Mouse (Mus musculus) frontal cortex, postnatal 10 days (tissue): Measurements from ENCODE around the gene Snapc3.
"Not testable (repeated sequence)": the region's sequence is repeated elsewhere in the genome, so short reads cannot be mapped to it uniquely, and the experiment has no call there.

ENCODE experiments used
- DNase-seq, 2 experiments: peaks; one replicate each; pipeline ENCODE4 v3.0.0; 2022; ENCODE audit warnings: low spot score in 2 of 2, mixed read lengths in 1 of 2

Snapc3 gene

DNA sequence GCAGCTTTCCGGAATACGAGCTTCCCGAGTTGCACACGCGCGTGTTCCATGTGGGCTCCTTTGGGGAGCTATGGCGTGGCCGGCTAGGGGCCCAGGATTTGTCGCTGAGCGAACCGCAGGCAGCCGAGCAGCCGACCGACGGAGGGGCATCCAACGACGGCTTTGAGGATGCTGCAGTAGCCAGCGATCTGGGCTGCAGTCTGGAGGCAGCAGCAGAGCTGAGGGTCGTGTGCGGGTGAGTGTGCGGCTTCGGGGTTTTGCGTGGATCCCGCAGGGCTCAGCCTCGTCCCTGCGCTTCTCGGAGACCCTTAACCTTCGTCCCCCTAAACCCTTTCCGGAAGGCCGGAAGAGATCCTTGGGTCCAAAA is 279 bp downstream of the Snapc3 start:
- DNase-seq: no peak

DNA sequence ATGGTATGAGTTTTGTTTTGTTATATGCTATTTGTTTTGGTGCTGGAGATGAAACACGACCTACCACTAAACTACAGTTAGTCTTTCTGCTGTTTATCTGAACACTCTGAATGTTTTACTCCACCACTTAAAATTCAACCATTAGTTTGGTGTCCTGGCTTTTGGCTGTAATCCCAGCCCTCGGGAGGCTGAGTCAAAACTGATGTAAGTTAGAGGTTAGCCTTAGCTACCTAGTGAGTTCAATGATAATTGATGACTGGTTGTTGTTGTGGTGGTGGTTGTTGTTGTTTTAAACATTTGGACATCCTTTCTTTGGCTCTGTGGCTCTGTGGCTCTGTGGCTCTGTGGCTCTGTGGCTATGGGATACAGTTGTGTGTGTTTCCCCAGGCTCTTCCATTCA is 1.3 kb downstream of the Snapc3 start:
- DNase-seq: no peak

DNA sequence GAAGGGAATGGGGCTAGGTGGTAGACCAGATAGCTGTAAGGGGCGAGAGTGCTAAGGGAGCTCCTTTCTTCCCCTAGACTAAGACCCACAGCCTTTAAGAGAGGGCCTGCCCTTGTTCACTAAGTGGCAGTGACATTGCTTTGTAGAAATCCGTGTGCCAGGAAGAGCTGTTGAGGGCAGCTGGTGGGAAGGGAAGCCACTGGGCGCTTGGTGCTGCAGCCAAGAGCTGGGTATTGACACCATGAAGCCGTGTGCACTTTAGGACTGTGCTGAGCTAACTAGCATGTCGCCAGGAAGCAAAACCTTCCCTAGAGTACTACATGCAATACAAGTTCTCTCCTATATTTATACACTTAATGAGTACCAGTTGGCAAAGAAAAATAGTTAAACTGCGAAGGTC is 6.1 kb downstream of the Snapc3 start:
- no peak for DNase-seq

DNA sequence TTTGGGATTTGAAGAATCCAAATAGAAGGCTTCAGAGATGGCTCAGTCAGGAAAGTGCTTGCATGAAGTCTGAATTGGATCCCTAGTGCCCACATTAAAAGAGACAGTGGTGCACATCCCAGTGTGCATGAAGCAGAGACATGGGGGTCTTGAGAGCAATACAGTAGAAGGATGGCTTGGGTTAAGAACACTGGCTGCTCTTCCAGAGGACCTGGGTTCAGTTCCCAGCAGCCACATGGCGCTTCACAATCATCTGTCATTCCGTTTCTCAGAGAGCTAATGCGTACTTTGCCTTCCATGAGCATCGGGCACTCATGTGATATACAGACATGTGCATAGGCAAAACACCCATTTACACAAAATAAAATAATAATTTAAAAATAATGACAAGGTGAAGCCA is 7.6 kb downstream of the Snapc3 start:
- DNase-seq: no peak

DNA sequence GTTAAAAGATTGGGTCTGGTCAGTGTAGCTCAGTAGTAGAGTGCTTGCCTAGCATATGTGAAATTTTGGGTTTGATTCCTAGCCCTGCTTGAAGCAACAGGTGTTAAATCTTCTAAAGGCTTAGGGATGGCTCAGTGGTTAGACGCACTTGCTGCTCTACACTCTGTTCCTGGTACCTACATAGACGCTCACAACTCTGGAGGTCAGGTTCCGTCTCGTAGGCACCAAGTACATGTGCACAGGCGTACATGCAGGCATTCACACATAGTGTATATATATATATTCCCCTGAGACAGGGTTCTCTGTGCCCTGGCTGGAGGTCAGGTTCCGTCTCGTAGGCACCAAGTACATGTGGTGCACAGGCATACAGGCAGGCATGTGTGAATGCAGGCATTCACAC is 9.6 kb downstream of the Snapc3 start:
- no peak for DNase-seq

DNA sequence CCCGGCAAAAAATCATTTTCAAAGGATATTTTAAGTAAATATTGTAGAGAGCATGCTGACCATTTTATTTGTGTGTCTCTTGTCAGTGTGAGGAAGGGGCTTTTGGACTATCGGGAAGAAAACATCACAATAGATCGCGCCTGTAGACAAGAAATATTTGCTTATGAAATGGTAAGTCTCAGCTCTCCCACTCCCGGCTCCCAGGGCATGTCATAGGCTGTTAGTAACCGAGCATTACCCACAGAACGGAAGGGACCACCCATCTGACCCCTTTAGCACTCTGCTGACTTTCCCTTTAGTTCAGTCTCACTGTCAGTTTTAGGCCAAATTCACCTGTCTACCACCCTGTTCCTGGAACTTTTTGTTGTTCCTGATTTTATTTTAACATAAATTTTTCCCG is 10.2 kb downstream of the Snapc3 start:
- no peak for DNase-seq

DNA sequence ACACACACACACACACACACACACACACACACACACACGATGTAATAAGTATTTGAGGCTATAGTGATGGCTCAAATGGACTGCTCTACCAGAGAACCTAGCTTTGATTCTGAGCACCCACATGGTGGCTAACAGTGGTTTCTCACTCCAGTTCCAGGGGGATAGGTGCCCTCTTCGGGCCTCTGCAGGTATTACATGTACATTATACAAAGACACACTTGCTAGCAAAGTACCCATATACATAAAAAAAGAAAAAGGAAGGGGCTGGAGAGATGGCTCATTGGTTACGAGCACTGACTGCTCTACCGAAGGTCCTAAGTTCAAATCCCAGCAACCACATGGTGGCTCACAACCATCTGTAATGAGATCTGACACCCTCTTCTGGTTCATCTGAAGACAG is 11.3 kb downstream of the Snapc3 start:
- no peak for DNase-seq

DNA sequence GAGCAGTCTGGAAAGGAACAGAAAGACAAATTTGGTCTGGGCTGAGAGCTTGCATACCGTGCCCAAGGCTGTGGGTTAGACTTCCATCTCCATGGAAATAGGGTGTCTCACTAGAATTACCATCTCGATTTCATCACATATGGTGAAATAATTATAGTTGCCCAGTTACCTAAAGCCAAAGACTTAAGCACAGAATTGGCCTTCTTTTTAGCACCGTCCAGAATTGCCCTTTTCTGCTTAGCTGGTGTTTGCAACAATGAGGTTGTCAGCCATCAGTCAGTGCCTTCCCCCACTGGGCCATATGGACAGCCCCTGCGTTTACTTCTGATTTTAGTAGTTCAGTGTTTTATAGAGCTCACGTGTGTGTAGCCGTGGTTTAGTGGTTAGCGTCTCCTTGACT is 14.4 kb downstream of the Snapc3 start:
- no peak for DNase-seq

DNA sequence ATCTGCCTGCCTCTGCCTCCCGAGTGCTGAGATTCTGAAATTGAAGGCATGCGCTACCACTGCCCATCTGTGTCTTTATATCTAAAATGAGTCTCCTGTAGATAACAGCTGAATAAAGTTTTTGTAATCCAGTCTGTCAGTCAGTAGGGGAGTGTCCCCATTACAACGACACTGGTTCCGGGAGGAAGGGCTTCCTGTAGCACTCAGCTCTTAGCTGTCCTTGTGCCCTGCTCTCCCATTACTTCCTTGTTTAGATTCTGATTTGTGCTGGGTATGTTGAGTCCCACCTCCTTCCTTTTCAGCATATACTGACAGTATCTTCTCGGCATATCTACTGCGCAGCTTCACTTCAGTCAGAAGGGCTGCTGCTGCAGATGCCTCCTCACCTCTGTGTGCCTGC is 15.4 kb downstream of the Snapc3 start:
- DNase-seq: no peak

DNA sequence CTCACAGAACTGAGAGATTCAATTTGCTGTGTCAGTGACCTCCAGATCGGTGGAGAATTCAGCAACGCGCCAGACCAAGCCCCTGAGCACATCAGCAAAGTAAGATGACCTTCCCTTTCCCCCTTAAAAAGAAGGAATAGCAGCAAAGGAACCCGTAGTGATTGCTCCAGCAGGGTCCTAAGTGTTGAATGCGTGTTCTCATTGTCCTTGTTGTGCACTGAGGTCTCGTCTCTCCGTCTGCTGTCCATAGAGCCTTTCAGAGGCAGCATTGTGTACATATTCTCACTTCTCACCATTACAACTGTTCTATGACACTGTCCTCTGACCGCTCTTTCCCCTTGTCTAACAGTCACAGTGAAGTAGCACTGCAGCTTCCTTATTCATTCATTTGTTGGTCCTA is 18.9 kb downstream of the Snapc3 start:
- DNase-seq: no peak

DNA sequence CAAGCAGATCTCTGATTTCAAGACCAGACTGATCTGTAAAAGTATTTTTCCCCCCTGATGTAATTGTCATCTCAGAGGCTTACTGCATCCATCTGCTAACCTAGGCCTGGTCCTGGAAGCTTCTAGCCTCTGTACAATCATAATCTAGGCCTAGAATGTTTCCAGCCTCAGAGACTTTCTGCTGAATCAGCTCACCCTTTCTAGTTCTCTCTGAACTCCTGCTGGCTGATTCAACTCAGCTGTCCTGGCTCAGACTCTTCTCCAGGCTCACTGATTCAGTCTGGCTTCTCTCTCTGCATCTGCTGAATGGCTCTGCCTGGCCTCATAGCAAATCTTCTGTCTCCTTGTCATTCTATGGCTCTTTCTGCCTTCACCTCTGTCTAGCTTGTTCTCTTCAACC is 20.6 kb downstream of the Snapc3 start:
- no peak for DNase-seq

DNA sequence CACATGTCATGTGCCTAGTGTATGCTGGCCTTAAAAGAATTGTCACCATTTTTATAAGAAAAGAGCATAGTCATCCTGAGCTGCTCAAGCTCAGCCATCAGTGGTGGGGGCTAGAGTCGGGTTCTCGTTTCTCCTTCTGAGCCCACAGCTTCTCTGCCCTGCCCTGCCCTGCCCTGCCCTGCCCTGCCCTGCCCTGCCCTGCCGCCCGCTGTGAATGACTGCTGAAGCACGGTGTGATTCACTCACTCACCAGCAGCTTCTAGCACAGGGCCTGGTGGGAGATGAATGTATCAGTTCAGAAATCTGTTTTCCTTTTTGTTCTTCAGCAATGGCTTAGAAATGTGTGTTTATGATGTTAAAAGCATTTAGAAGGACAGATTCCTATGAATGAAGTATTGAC is 21.5 kb downstream of the Snapc3 start:
- no peak for DNase-seq

DNA sequence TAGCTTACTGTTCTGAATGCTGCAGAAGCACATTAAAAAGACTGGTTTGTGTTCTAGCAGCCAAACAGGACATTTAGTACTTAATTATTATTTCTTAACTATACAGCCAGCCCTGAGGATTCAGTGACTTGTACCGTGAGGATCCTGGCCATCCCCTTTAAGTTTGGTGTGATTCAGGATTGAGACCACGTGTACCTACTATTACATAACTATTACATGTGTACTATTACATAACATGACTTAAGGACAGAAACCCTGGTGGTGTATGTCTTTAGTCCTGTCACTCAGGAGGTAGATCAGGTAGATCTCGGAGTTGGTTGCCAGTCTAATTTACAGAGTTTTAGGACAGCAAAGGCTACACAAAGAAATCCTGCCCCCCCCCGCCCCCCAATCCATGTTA is 23.5 kb downstream of the Snapc3 start:
- no peak for DNase-seq

DNA sequence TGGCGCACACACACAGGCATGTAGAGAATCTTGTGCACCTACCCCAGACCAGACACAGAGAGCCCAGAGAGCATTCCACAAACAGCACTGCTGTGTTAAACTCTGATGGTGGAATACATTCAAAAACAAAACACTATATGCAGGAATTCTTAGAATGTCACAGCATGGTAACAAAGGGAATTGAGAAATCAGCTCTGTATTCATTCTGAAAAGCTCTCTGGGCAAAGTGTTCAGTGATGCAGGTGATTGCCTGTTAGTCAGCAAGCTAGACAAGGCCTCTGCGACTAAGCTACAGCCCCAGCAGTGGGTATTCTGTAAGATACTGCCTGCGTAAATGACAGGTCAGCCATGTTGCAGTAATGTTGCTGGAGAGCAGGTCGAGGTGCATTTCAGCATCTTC is 33.3 kb downstream of the Snapc3 start:
- DNase-seq: no peak

DNA sequence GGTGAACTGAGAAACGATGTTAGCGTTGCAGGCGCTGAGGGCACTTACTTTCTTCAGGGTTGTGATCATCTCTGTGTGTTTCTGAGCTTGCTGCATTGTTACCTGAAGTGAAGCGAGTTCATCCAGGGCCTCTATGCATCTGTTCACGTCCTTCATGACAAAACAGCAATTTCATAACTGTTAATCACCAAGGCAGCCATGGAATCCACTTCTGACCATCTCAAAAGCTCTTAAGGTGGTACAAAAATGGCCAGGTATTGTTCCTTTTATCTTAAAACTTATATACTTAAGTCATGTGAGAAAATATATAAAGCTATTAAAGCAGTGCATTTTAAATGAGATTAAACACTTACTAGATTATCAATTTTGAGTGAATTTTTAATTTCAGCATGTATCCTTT is 42.6 kb downstream of the Snapc3 start:
- DNase-seq: no peak

DNA sequence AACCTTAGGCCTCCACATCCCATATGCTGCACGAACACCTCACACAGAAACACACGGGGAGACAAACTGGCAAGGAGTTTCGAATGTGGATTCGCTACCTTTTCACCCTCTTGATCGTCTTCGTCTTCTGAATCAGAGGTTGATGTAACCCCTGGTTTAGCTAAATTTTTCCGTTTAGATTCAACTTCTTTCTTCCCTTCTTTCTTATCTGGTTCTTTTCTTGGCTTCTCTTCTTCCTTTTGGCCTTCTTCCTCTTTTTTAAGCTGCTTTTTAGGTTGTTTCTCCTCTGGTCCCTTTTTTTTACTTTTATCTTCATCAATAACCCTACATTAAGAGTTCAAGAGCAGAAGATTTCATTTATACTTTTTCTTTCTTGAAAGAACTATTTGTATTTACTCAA is 47.3 kb downstream of the Snapc3 start:
- no peak for DNase-seq

DNA sequence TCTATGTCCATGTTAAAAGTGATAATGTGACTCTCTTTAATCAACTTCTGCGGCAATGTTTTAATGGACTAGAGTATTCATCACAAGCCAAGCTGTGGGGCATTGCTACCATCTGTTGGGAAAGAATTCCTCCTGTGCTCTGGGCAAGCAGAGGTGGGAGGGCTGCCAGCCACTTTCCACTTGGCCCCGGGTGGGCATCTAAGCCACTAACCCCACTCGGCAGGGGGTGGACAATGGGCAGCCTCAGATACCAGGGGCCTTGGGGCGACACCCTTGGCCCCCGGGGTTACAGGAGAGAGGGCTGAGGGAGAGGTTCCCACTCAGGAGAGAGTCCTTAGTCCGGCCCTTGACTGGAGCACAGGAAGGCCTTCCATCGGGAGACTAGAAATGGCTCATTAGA is 50.1 kb downstream of the Snapc3 start:
- DNase-seq: no peak

DNA sequence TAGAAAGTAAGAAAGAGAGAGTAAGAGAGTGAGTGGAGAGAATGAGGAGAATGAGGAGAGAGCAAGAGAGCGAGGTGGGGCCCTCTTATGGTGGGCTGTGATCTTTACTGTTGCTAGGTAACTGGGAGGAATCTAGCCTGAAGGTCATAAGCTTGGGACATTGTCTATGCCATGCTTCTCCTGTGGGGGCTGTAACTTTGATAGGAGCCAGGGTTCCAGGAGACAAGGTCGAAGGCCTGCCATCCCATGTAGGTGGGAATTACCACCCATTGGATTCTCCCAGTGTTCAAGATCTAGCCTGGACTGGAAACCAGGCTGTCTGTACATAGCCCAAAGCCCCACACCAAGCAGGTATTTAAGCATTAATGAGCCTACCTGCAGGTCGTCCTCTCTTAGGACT is 50.7 kb downstream of the Snapc3 start:
- DNase-seq: no peak

DNA sequence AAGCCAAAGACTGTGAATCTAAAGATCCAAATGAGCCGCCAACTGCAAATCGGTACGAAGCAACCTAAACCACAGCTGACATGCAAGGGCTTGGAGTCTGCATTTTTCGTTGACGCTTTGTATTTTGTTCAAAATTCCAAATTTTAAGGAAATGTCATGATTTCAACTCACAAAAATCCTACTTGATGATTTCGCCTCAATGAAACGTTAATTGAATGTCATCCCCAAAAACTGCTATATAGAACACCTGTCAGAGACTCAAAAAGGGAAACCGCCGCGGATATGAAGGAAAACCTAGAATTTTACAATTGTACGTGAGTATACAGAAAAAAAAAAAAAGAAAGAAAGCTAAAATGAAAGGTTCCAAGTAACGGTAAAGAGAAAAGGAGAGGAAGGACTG is 67.7 kb downstream of the Snapc3 start:
- DNase-seq: no peak

DNA sequence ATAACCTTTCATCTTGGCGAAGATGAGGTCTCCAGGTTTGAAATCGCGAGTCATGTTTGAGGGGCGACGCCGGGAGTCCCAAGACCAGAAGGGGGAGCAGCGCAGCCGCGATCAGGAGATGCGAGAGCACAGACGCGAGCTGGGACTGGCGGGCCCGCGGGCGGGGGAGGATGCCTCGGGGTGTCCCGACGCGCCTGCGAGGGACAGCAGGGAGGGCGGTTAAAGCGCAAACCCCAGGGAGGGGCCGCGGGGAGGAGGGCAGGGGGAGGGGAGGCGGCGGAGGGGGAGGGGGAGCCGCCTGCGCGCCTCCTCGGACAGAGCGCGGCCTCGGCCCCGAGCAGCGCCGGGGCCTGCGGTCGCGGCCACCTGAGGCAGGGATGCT is 68.2 kb downstream of the Snapc3 start:
- DNase-seq: peak; percentile 85 to 87

DNA sequence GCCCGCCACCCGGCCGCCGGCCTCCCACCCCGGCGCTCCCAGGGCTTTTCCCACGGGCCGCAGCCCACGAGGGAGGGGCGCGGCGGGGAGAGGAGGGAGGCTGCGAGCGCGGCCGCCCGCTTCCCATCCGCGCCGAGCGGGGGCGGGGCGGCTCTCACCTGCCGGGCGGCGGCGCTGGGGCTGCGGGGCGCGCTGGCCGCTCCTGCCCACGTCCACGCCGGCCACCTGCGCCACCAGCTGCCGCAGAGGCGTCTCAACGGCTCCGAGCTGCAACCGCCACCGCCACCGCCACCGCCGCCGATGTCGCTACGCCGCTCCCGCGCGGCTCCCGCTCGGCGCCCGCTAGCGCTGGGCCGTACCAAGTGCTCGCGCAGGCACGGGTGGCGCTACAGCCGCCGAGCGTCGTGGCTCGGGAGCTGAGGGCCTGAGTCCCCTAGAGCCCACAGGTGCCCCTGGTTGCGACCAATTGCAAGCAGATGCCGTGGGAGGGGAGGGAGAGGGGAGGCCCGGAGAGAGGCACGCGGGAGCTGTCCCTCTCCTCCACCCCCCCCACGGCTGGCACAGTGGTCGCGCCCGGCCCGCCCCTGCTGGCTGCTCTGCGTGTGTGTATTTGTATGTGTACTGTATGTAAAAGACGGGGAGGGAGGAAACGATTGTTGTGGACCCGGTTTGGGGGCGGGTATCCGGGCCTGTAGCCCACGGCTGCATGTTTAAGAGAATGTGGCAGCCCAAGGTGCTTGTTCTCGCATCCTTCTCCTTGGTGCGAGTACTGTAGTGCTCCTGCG is 68.8 kb downstream of the Snapc3 start, which contains the start of gene Psip1:
Gene Psip1 (minus strand): TSS at position 343 of the 785 bp plus-strand sequence.
- DNase-seq: peak; percentile 84 to 86

DNA sequence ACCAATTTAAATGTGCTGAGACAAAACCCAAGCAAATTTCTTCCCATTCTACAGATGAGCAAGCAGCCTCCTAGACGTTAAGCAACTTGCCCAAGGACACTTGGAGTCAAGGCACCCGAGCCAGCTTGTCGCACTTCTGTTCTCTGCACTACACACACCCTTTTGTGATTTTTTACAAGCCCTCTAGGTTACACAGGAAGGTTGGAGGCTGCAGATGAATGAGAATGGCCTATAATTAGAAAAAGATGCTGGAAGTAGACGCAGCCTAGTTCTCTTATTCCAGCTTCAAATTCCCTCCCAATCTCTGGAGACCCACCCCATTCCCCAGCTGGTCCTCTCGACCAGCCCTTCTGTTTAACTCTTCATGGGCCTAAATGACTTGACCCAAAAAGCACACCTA is 71.6 kb downstream of the Snapc3 start:
- DNase-seq: no peak

DNA sequence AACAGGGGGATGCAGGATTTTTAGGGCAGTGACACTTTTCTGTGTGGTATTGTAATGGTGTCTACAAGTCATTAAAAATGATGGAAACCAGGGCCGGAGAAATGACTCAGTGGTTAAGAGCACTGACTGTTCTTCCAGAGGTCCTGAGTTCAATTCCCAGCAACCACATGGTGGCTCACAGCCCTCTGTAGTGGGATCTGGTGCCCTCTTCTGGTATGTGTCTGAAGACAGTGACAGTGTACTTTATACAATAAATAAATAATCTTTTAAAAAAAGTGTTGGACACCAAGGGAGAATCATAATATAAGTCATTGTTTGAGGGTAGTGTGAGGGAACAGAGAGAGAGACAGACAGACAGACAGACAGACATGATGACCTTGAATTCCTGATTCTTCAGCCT is 75.6 kb downstream of the Snapc3 start:
- DNase-seq: no peak

DNA sequence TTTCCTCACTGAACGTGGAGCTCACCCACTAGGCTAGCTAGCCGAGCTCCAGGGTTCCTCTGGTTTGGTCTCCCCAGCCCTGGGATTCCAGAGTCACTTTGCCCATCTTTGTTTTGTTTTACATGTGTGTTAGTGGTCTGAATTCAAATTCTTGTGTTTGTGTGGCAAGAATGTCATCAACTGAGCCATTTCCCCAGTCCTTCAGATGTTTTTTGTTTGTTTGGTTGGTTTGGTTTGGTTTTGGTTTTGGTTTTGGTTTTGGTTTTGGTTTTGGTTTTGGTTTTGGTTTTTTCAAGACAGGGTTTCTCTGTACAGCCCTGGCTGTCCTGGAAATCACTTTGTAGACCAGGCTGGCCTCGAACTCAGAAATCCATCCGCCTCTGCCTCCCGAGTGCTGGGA is 79.5 kb downstream of the Snapc3 start:
- DNase-seq: not testable (repeated sequence)
